Mouse (Mus musculus) midbrain, embryonic 16.5 days (tissue): Measurements from ENCODE around the gene Apoa5. TPM values are rescaled to one million over a fixed set of nuclear protein-coding genes. Genes with fewer than 3 reads are reported as not detected.
"Not testable (repeated sequence)": the region's sequence is repeated elsewhere in the genome, so short reads cannot be mapped to it uniquely, and the experiment has no call there.

Experiments
- ATAC-seq: fragments of 200-750 bp; cut with Nextera tagmentation; 2 replicates; pipeline ENCODE4 v1.8.0; 2017; ENCODE audit warnings: moderate TSS enrichment
- H3K27ac ChIP-seq: fragments of 300-500 bp; sonication (generic); 2 replicates; pipeline ENCODE4 v1.5.1; 2014; ENCODE audit warnings: mild to moderate bottlenecking, low read length, mixed read lengths
- H3K27me3 ChIP-seq: fragments of 300-500 bp; sonication (generic); 2 replicates; pipeline ENCODE4 v1.6.1; 2014; ENCODE audit warnings: low read depth, low read length, mixed read lengths; ENCODE audit not compliant: control insufficient read depth, insufficient read depth
- H3K36me3 ChIP-seq: fragments of 300-500 bp; sonication (generic); 2 replicates; pipeline ENCODE4 v1.6.1; 2014; ENCODE audit warnings: mild to moderate bottlenecking, low read length, moderate library complexity, mixed read lengths; ENCODE audit not compliant: control insufficient read depth, insufficient read depth
- H3K4me1 ChIP-seq: fragments of 300-500 bp; sonication (generic); 2 replicates; pipeline ENCODE4 v1.6.1; 2014; ENCODE audit warnings: mild to moderate bottlenecking, low read length, mixed read lengths; ENCODE audit not compliant: control insufficient read depth, insufficient read depth
- H3K4me2 ChIP-seq: fragments of 300-500 bp; sonication (generic); 2 replicates; pipeline ENCODE4 v1.6.1; 2014; ENCODE audit warnings: mild to moderate bottlenecking, low read length, mixed read lengths
- H3K4me3 ChIP-seq: fragments of 300-500 bp; sonication (generic); 2 replicates; pipeline ENCODE4 v1.5.1; 2014; ENCODE audit warnings: low read depth, mild to moderate bottlenecking, low read length, moderate library complexity, mixed read lengths
- H3K9ac ChIP-seq: fragments of 300-500 bp; sonication (generic); 2 replicates; pipeline ENCODE4 v1.6.1; 2014; ENCODE audit warnings: low read depth, low read length, mixed read lengths
- H3K9me3 ChIP-seq: fragments of 300-500 bp; sonication (generic); replicated peaks from 2 replicates; pipeline ENCODE4 v1.6.1; 2014; ENCODE audit warnings: mild to moderate bottlenecking, low read length, mixed read lengths; ENCODE audit not compliant: control insufficient read depth, poor library complexity, severe bottlenecking
- WGBS: fragments of 180-500 bp; shearing (Covaris S2); extraction: QIAGEN DNeasy Blood & Tissue Kit; methylation state at CpG from one replicate; pipeline ENCODE4 v1.1.7; 2014; 5-methylcytosine and 5-hydroxymethylcytosine counted together
- polyA plus RNA-seq: library from polyadenylated mRNA; unstranded; fragments of >200 nt; fragmentation: Nextera tagmentation; extraction: Ambion mirVana; gene quantifications from 2 replicates; pipeline ENCODE4 v1.2.1, GENCODE M21; 2015

Apoa5 gene
- polyA plus RNA-seq, 1 experiment from 2014 or later, result not detected

GRCm38 (mm10) chr9:46316909-46317308, 48.5 kb downstream of the Apoa5 start:
- H3K36me3 ChIP-seq, result no peaks in the 10 kb centered on the region
- no peak overlapping the region for H3K27ac ChIP-seq
- ATAC-seq, result no peak
- H3K9me3 ChIP-seq, result no peaks in the 10 kb centered on the region
- no peak overlapping the region for H3K9ac ChIP-seq
- H3K4me2 ChIP-seq, result no peak overlapping the region
- WGBS, result 50% methylated on average over 8 of the region's 8 CpGs
- peaks cover 16% of the 10 kb centered on the region for H3K4me1 ChIP-seq
- no peaks in the 10 kb centered on the region for H3K27me3 ChIP-seq
- H3K4me3 ChIP-seq, result no peak overlapping the region

GRCm38 (mm10) chr9:46317957-46318356, 49.5 kb downstream of the Apoa5 start:
- Histone ChIP-seq H3K9me3 (no peaks in the 10 kb centered on the region), H3K4me3 (no peak overlapping the region), H3K27ac (no peak overlapping the region), H3K36me3 (no peaks in the 10 kb centered on the region), H3K4me2 (no peak overlapping the region), H3K27me3 (no peaks in the 10 kb centered on the region), H3K9ac (no peak overlapping the region), H3K4me1 (peaks cover 16% of the 10 kb centered on the region)
- 89% methylated on average over 3 of the region's 3 CpGs for WGBS
- ATAC-seq, result no peak

- not testable (repeated sequence) for H3K27me3 ChIP-seq, H3K4me3 ChIP-seq, H3K9ac ChIP-seq, H3K27ac ChIP-seq, H3K9me3 ChIP-seq, H3K4me2 ChIP-seq, ATAC-seq, H3K36me3 ChIP-seq
- peaks cover 16% of the 10 kb centered on the region for H3K4me1 ChIP-seq
- WGBS, result 82% methylated on average over 6 of the region's 6 CpGs
Observed at GRCm38 (mm10) chr9:46319886-46320285, 51.5 kb downstream of the Apoa5 start, which contains the start of gene 4931429L15Rik. TSS of gene 4931429L15Rik (minus strand) at chr9:46319986.

GRCm38 (mm10) chr9:46320461-46320860, 52.0 kb downstream of the Apoa5 start:
- Histone ChIP-seq H3K4me2 (no peak overlapping the region), H3K9ac (no peak overlapping the region), H3K27ac (no peak overlapping the region), H3K4me1 (peaks cover 11% of the 10 kb centered on the region), H3K9me3 (no peaks in the 10 kb centered on the region), H3K4me3 (no peak overlapping the region), H3K36me3 (no peaks in the 10 kb centered on the region), H3K27me3 (no peaks in the 10 kb centered on the region)
- ATAC-seq, result no peak
- 92% methylated on average over 2 of the region's 2 CpGs for WGBS

Other genes with a start within 250 kb of the Apoa5 start
- gene Apoa1, start 40.1 kb upstream of the Apoa5 start, polyA plus RNA-seq, result 3.5 and 3.9 TPM in 2 replicates
- gene Apoc3, start 33.0 kb upstream of the Apoa5 start, polyA plus RNA-seq, result not detected in 2 replicates
- gene Apoa4, start 27.9 kb upstream of the Apoa5 start, polyA plus RNA-seq, result not detected in 2 replicates
- gene Zpr1, start 4.4 kb downstream of the Apoa5 start, polyA plus RNA-seq, result 58.7 and 63.4 TPM in 2 replicates
- 17.3 and 17.6 TPM in 2 replicates for gene Bud13, start 14.4 kb downstream of the Apoa5 start, polyA plus RNA-seq
- not detected in 2 replicates for gene 4931429L15Rik, start 51.4 kb downstream of the Apoa5 start, polyA plus RNA-seq